Mouse (Mus musculus) cerebellum, adult 8-10 months (tissue): ENCODE measurements around the gene Fxn.
A peak's percentile ranks its signal among the peaks of the same experiment; 100 is the strongest.

ENCODE experiments used
- DNase-seq: peaks from one replicate; pipeline ENCODE4 v3.0.0; 2022

Gene Fxn

GRCm38 (mm10) chr19:24280601-24281228 is at the start of gene Fxn:
Fxn (minus strand) TSS chr19:24280605.
- no peak for DNase-seq

GRCm38 (mm10) chr19:24327921-24328320 is 47.5 kb upstream of the Fxn start:
- no peak for DNase-seq

GRCm38 (mm10) chr19:24326969-24327368 is 46.6 kb upstream of the Fxn start:
- no peak for DNase-seq

GRCm38 (mm10) chr19:24325692-24326091 is 45.3 kb upstream of the Fxn start:
- DNase-seq: no peak

- DNase-seq: no peak
Measured at GRCm38 (mm10) chr19:24323841-24324613, 43.6 kb upstream of the Fxn start.

GRCm38 (mm10) chr19:24321900-24322311 is 41.5 kb upstream of the Fxn start:
- DNase-seq: no peak

GRCm38 (mm10) chr19:24321211-24321899 is 41.0 kb upstream of the Fxn start:
- DNase-seq: no peak

- DNase-seq: no peak
Measured at GRCm38 (mm10) chr19:24318172-24318571, 37.8 kb upstream of the Fxn start.

GRCm38 (mm10) chr19:24317731-24318130 is 37.3 kb upstream of the Fxn start:
- DNase-seq: no peak

GRCm38 (mm10) chr19:24317038-24317591 is 36.7 kb upstream of the Fxn start:
- DNase-seq: no peak

- no peak for DNase-seq
Measured at GRCm38 (mm10) chr19:24316060-24316725, 35.8 kb upstream of the Fxn start.

GRCm38 (mm10) chr19:24315234-24315633 is 34.8 kb upstream of the Fxn start:
- DNase-seq: no peak

- DNase-seq: peak; percentile 53
Measured at GRCm38 (mm10) chr19:24314676-24315075, 34.3 kb upstream of the Fxn start.

GRCm38 (mm10) chr19:24312556-24313342 is 32.3 kb upstream of the Fxn start:
- DNase-seq: no peak

- DNase-seq: no peak
Measured at GRCm38 (mm10) chr19:24312046-24312445, 31.6 kb upstream of the Fxn start.

GRCm38 (mm10) chr19:24308305-24308705 is 27.9 kb upstream of the Fxn start:
- DNase-seq: peak; percentile 62

GRCm38 (mm10) chr19:24307271-24308221 is 27.1 kb upstream of the Fxn start:
- peak; percentile 40 for DNase-seq

- DNase-seq: no peak
Measured at GRCm38 (mm10) chr19:24306351-24306750, 25.9 kb upstream of the Fxn start.

- DNase-seq: no peak
Measured at GRCm38 (mm10) chr19:24302198-24302597, 21.8 kb upstream of the Fxn start.

- DNase-seq: no peak
Measured at GRCm38 (mm10) chr19:24301768-24302148, 21.4 kb upstream of the Fxn start.
